Mouse (Mus musculus) heart, postnatal 0 days (tissue): ENCODE measurements around the gene Nmur2. TPM values are rescaled to one million over a fixed set of nuclear protein-coding genes. Genes with fewer than 3 reads are reported as not detected.

Experiments
- ATAC-seq: fragments of 200-750 bp; cut with Nextera tagmentation; 2 replicates; pipeline ENCODE4 v1.8.0; 2017; ENCODE audit warnings: low read depth, moderate number of reproducible peaks, moderate library complexity; ENCODE audit not compliant: insufficient read depth
- DNase-seq: peaks from one replicate; pipeline ENCODE4 v3.0.0-alpha.2; 2016; ENCODE audit warnings: low spot score
- H3K27ac ChIP-seq: fragments of 300-500 bp; sonication (generic); 2 replicates; pipeline ENCODE4 v1.5.1; 2014; ENCODE audit warnings: low read depth, mild to moderate bottlenecking
- H3K27me3 ChIP-seq: fragments of 300-500 bp; sonication (generic); 2 replicates; pipeline ENCODE4 v1.6.1; 2014; ENCODE audit warnings: low read length, mixed read lengths; ENCODE audit not compliant: control insufficient read depth, insufficient read depth
- H3K36me3 ChIP-seq: fragments of 300-500 bp; sonication (generic); replicated peaks from 2 replicates; pipeline ENCODE4 v1.6.1; 2014; ENCODE audit warnings: low read length, mixed read lengths; ENCODE audit not compliant: control insufficient read depth, insufficient read depth
- H3K4me1 ChIP-seq: fragments of 300-500 bp; sonication (generic); 2 replicates; pipeline ENCODE4 v1.6.1; 2014; ENCODE audit warnings: antibody characterized with exemption; ENCODE audit not compliant: control insufficient read depth, insufficient read depth
- H3K4me2 ChIP-seq: fragments of 300-500 bp; sonication (generic); 2 replicates; pipeline ENCODE4 v1.6.1; 2014; ENCODE audit warnings: low read depth, mild to moderate bottlenecking, low read length, moderate library complexity
- H3K4me3 ChIP-seq: fragments of 300-500 bp; sonication (generic); 2 replicates; pipeline ENCODE4 v1.5.1; 2014; ENCODE audit warnings: low read depth, low read length
- H3K9ac ChIP-seq: fragments of 300-500 bp; sonication (generic); replicated peaks from 2 replicates; pipeline ENCODE4 v1.6.1; 2014; ENCODE audit warnings: low read depth, low read length, mixed read lengths
- H3K9me3 ChIP-seq: fragments of 300-500 bp; sonication (generic); replicated peaks from 2 replicates; pipeline ENCODE4 v1.6.1; 2016; ENCODE audit warnings: low read length; ENCODE audit not compliant: control insufficient read depth
- CTCF ChIP-seq: IDR thresholded peaks from 2 replicates; pipeline ENCODE4 v1.5.1; 2016; ENCODE audit warnings: antibody characterized with exemption, control low read depth, low read depth
- EP300 ChIP-seq: IDR thresholded peaks from 2 replicates; pipeline ENCODE4 v1.6.1; 2016; ENCODE audit warnings: antibody characterized with exemption, low read depth
- WGBS: fragments of 180-500 bp; shearing (Covaris S2); extraction: QIAGEN DNeasy Blood & Tissue Kit; methylation state at CpG from one replicate; pipeline ENCODE4 v1.1.7; 2014; 5-methylcytosine and 5-hydroxymethylcytosine counted together
- polyA plus RNA-seq: library from polyadenylated mRNA; unstranded; fragments of >200 nt; fragmentation: Nextera tagmentation; extraction: Ambion mirVana; gene quantifications from 2 replicates; pipeline ENCODE4 v1.2.1, GENCODE M21; 2015
- total RNA-seq: library from RNA; depleted of rRNA; stranded (reverse); fragments of >200 nt; gene quantifications from 2 replicates; pipeline ENCODE4 v1.2.3, GENCODE M21; 2014; ENCODE audit warnings: low replicate concordance

Gene Nmur2
- total and polyA plus RNA-seq, 2 experiments from 2014 or later, result not detected

DNA sequence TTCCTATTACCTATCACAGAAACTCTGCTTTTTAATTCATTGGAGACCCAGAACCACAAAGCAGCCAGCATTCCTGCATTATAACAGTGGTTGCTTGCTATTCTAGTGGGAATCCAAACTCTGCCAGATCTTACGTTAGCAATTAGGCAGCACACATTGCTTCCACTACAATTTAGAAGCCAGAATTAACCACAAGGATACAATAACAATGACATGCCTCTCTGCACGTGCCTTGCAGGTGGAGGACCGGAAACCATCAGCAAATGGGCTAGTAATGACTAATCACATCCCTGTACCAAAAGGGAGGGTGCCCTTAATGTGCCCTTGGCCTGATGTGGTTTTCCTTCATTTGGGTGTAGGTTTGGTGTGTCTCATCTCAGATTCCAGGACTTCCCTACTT is 32.5 kb downstream of the Nmur2 start:
- no peak overlapping the region for H3K4me3 ChIP-seq
- H3K4me1 ChIP-seq, result no peaks in the 10 kb centered on the region
- H3K27ac ChIP-seq, result no peak overlapping the region
- no peaks in the 10 kb centered on the region for H3K9me3 ChIP-seq
- DNase-seq, result no peak
- no peak for ATAC-seq
- 65% methylated on average over 3 of the region's 3 CpGs for WGBS
- no peak for TF ChIP-seq EP300
- no peak for TF ChIP-seq CTCF
- no peaks in the 10 kb centered on the region for H3K27me3 ChIP-seq
- no peak overlapping the region for H3K9ac ChIP-seq
- no peaks in the 10 kb centered on the region for H3K36me3 ChIP-seq
- H3K4me2 ChIP-seq, result no peak overlapping the region

GRCm38 (mm10) chr11:55992799-55993198 is 48.0 kb downstream of the Nmur2 start:
- DNase-seq, result no peak
- no peak overlapping the region for H3K4me3 ChIP-seq
- 26% methylated on average over 1 of the region's 1 CpGs for WGBS

DNA sequence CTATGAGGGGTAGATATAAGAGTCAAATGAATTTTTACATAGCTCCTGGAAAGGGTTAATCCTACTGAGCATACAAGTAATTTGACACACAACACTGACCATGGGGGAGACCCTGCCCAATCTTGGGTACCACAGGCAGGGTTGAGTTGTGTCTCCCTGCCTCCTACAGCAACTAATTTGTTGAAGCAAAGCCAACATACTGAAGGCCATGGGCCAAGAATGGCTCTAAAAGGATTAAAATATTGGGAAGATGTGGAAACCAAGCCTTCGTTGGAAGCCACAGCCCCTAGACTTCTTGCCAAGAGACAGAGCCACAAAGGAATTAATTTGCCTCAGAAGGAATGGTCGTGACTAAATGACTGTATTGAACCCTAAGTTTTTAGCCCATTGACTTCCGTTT is 48.7 kb downstream of the Nmur2 start:
- WGBS, result 51% methylated on average over 3 of the region's 3 CpGs
- H3K4me3 ChIP-seq, result no peak overlapping the region
- no peak overlapping the region for H3K4me2 ChIP-seq
- no peaks in the 10 kb centered on the region for H3K27me3 ChIP-seq
- DNase-seq, result no peak
- no peaks in the 10 kb centered on the region for H3K36me3 ChIP-seq
- no peak overlapping the region for H3K27ac ChIP-seq
- no peak for ATAC-seq
- no peak for TF ChIP-seq EP300
- no peak for TF ChIP-seq CTCF
- no peak overlapping the region for H3K9ac ChIP-seq
- H3K9me3 ChIP-seq, result no peaks in the 10 kb centered on the region
- no peaks in the 10 kb centered on the region for H3K4me1 ChIP-seq

More at GRCm38 (mm10) chr11:55992799-55993198, 48.0 kb downstream of the Nmur2 start:
- H3K9ac ChIP-seq, result no peak overlapping the region
- no peaks in the 10 kb centered on the region for H3K9me3 ChIP-seq
- H3K27ac ChIP-seq, result no peak overlapping the region
- TF ChIP-seq EP300 (no peak), CTCF (no peak)
- H3K4me2 ChIP-seq, result no peak overlapping the region
- H3K27me3 ChIP-seq, result no peaks in the 10 kb centered on the region
- no peaks in the 10 kb centered on the region for H3K4me1 ChIP-seq
- no peak for ATAC-seq
- H3K36me3 ChIP-seq, result no peaks in the 10 kb centered on the region

- Histone ChIP-seq H3K4me1 (no peaks in the 10 kb centered on the region), H3K9ac (no peak overlapping the region), H3K27ac (no peak overlapping the region), H3K4me3 (no peak overlapping the region), H3K27me3 (no peaks in the 10 kb centered on the region), H3K4me2 (no peak overlapping the region), H3K36me3 (no peaks in the 10 kb centered on the region), H3K9me3 (no peaks in the 10 kb centered on the region)
- WGBS, result 6% methylated on average over 8 of the region's 8 CpGs
- ATAC-seq (no peak), DNase-seq (peak; percentile 24)
- TF ChIP-seq EP300 (no peak), CTCF (peak; percentile 88)
These were observed 49.2 kb downstream of the Nmur2 start for GRCm38 (mm10) chr11:55991505-55992066.

- no peak for DNase-seq
- no peak overlapping the region for H3K9ac ChIP-seq
- no peak for ATAC-seq
- no peaks in the 10 kb centered on the region for H3K27me3 ChIP-seq
- H3K4me3 ChIP-seq, result no peak overlapping the region
- no peaks in the 10 kb centered on the region for H3K4me1 ChIP-seq
- TF ChIP-seq EP300, result no peak
- no peaks in the 10 kb centered on the region for H3K9me3 ChIP-seq
- H3K36me3 ChIP-seq, result no peaks in the 10 kb centered on the region
- 61% methylated on average over 3 of the region's 3 CpGs for WGBS
- H3K27ac ChIP-seq, result no peak overlapping the region
- no peak overlapping the region for H3K4me2 ChIP-seq
These were observed 56.2 kb downstream of the Nmur2 start for GRCm38 (mm10) chr11:55984643-55985042.

GRCm38 (mm10) chr11:55981656-55982055 is 59.2 kb downstream of the Nmur2 start:
- Histone ChIP-seq H3K4me1 (no peaks in the 10 kb centered on the region), H3K4me2 (no peak overlapping the region), H3K4me3 (no peak overlapping the region), H3K27ac (no peak overlapping the region), H3K27me3 (no peaks in the 10 kb centered on the region), H3K36me3 (no peaks in the 10 kb centered on the region), H3K9me3 (no peaks in the 10 kb centered on the region), H3K9ac (no peak overlapping the region)
- no peak for ATAC-seq
- TF ChIP-seq CTCF (peak; percentile 52), EP300 (no peak)
- 27% methylated on average over 1 of the region's 1 CpGs for WGBS
- no peak for DNase-seq
